Mouse (Mus musculus) megakaryocyte progenitor cell, adult 5-6 weeks (primary cell): ENCODE results near the gene Nrgn. TPM values are rescaled to one million over a fixed set of nuclear protein-coding genes. Genes with fewer than 3 reads are reported as not detected.

Experiments used
- ATAC-seq: replicated peaks from 2 replicates; pipeline ENCODE4 v1.8.0; 2016; ENCODE audit warnings: mild to moderate bottlenecking, moderate TSS enrichment, inconsistent platforms; ENCODE audit not compliant: poor library complexity
- total RNA-seq, 2 experiments: library from RNA; stranded (forward) in 1 of 2; stranded (reverse) in 1 of 2; fragments of 157-497, 149-512 nt in 1 of 2; fragments of 200-1000 nt in 1 of 2; gene quantifications; 2 replicates each; pipeline versions ENCODE4 v1.2.3 to v1.2.4; 2015 to 2017

Gene Nrgn
- total RNA-seq (2015): 4.4 and 9.6 TPM in 2 replicates
- total RNA-seq (2017): 0.54 and 3.5 TPM in 2 replicates

GRCm38 (mm10) chr9:37552536-37553293 is at the start of gene Nrgn:
TSS of gene Nrgn (minus strand) at chr9:37552904.
- ATAC-seq: peak; percentile 81

DNA sequence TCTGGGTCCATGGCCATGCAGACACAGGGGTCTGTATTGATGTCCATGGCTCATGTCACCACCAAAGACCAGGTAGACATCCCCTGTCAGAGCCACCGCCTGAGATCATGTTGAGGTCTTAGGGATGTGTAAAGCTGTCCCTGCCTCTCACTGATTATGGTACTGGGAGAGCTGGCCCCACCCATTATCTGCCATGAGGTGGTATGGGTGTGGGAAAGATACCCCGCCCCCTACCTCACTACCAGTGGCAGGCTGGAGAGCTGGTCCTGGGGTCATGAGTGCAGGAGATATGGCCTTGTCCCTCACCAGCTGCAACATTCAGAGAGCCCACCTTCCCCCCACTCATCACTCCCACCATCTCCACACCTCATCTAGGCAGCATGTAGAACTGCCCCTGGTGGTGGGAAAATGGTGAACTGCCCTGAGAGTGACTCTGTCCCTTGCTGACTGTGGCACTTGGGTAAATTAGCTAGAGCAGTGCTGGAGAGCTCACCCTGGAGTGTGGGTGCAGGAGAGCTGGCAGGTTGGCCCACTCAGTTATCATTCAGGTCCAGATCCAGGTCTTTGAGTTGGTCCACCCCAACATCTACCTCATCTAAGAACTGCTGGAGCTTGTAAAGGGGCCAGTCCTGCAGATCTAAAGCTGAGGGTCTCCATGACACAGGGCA is 48.0 kb upstream of the Nrgn start:
- peak; percentile 78 for ATAC-seq

- no peak for ATAC-seq
Measured at GRCm38 (mm10) chr9:37598637-37599036, 45.9 kb upstream of the Nrgn start.

- no peak for ATAC-seq
Measured at GRCm38 (mm10) chr9:37595570-37595969, 42.9 kb upstream of the Nrgn start.

- ATAC-seq: no peak
Measured at GRCm38 (mm10) chr9:37593690-37594089, 41.0 kb upstream of the Nrgn start.

DNA sequence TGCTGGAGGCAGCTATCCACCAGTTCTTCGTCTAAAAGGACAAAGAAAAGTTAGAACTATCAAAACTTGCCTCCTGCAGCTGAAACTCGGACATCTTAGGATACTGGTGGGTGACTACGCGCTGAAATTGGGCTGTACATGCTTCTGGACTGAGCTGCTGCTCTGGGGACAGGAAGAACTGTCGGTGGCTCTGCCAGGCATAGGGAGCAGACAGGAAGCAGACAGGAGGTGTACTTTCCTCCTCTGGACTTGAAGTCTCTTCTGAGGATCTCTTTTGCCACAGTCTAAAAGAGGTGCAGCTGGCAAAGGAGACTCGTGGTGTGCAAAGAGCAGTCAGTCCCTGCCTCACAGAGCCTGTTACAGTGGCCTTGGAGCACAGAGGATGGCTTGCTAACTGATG is 39.9 kb upstream of the Nrgn start:
- peak; percentile 36; the same call in 1 of the 2 replicates for ATAC-seq

GRCm38 (mm10) chr9:37592025-37592424 is 39.3 kb upstream of the Nrgn start:
- peak; percentile 68 for ATAC-seq

- peak; percentile 24; the same call in 1 of the 2 replicates for ATAC-seq
Measured at GRCm38 (mm10) chr9:37590381-37590780, 37.7 kb upstream of the Nrgn start.

GRCm38 (mm10) chr9:37586718-37587117 is 34.0 kb upstream of the Nrgn start:
- no peak for ATAC-seq

GRCm38 (mm10) chr9:37583594-37583993 is 30.9 kb upstream of the Nrgn start:
- ATAC-seq: no peak

DNA sequence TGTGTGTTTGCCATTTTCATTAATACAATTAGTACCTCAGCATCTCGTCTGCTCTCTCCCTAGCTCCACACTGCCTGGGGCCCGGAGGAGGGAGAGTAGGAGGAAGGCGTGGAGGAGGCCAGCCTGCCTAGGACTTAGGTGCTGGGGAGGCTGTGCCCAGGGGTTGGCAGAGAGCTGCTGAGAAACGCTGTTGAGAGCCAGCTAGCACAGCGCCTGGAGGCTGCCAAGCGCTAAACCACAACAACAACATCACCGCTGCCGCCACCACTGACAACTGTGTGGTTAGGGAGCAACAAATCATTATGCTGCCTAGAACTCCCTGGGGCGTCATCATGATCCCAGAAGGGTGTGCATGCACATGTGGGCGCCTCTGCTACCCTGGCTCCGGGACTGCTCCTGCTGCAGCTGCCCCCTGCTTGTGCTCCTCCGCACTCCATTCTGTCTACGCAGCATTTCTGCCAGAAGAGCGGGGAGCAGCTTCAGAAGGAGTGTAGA is 23.8 kb upstream of the Nrgn start:
- ATAC-seq: peak; percentile 86

GRCm38 (mm10) chr9:37572204-37572876 is 19.6 kb upstream of the Nrgn start:
- ATAC-seq: peak; percentile 4; the same call in 1 of the 2 replicates

GRCm38 (mm10) chr9:37569231-37569835 is 16.6 kb upstream of the Nrgn start:
- ATAC-seq: 0 out of 2 replicates have a peak, but pooled peaks have one; percentile 7

DNA sequence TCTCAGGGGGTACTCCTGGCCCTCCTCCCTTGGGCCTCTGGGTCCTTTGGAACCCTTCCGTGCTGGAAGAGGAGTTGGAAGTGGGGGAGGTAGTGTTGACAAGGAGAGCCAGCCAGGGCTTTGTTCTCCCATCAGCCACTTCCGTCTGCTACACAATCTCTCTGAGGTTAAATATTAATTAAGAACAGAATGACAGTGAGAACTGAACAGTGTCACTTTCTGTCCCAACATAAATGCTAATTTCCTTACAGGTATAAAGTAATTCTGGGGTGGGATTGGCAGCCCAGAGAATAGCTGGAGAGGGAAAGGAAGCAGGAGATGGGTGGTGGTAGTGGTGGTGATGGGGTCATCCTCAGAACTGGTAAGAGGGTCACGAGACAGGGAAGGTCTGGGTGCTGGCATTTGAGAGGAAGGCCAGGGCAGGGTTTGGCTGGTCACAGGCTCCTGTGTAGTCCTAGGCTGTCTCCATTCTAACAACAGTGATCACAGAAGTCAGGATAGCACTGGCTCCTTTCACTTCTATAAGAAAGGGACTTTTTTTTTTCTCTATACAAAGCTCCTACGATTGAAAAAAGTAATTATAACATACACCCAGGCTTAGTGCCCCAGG is 16.0 kb upstream of the Nrgn start:
- ATAC-seq: no peak

DNA sequence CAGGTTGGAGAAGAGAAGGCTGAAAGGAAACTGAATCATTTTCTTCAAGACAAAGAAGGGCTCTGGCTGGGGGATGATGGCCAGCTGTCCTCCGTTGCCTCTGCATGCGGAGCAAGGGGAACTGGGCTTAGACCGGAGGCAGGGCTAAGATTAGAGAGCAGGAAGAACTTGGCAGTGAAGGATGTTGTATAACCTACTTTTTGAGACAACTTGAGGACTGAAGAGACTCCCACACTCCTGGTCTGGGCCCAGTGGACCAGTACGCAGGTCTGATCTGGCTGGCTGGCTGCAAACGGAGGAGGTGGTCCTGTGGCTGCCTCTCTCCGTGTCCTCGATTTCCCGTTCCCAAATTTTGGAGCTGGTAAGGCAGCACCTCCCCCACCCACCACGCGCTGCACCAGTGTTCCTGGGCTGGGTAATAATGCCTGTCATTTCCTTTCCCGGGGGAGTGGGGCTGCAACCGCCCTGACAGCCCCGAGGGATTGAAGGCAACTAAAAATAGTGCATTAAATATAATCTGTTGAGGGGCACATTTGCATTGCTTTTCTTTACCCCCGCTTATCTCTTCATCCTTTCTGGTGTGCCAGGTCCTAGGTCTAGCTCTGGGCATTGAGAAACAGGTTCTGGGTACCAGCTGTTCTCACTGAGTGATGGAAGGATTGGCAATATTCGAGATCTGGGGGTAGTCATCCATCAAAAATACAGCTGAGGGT is 15.3 kb upstream of the Nrgn start:
- ATAC-seq: peak; percentile 29

- ATAC-seq: peak; percentile 34
Measured at GRCm38 (mm10) chr9:37567454-37567853, 14.8 kb upstream of the Nrgn start.

DNA sequence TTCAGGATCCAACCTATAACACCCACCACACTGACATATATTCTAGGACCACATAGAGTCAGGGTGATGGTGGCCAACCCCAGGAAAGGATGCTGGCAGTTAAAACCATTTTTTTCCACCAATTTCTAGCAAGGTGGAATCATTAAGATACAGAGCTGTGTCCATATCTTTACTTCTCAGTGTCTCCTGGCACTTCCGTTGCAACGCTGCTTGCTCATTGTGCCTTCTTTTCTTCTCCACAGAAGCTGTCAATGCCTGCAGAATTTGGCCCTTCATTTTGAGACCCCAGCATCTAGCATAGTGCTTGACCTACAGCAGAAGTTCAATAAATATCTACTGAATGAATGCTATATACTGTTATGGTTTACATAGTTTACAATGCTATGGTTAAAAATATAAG is 14.3 kb upstream of the Nrgn start:
- peak; percentile 62 for ATAC-seq

DNA sequence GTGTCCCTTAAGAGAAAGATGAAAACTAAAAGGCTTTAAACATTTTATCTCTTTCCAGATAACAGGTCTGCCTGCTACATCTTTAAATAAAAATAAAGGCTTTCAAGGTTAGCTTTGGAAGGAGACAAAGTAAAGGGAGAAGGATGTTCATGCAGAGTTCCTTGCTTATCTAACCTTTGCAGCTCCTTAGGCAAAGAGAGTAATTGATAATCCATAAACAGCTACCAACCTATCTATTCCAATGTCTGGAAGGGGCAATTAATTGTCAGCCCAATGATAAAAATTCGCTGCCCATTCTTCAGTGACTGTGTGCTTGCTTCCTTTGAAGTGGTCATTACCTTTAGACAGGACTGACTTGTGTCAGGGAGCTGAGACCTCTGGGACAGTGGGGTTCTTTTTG is 11.1 kb upstream of the Nrgn start:
- ATAC-seq: no peak

GRCm38 (mm10) chr9:37560617-37561016 is 7.9 kb upstream of the Nrgn start:
- peak; percentile 29; the same call in 1 of the 2 replicates for ATAC-seq

GRCm38 (mm10) chr9:37556366-37556765 is 3.7 kb upstream of the Nrgn start:
- ATAC-seq: no peak
